Mouse (Mus musculus) right cerebral cortex, postnatal 14 days (tissue): ENCODE measurements around the gene Olfr1253.

ENCODE experiments used
- DNase-seq: peaks from one replicate; pipeline ENCODE4 v3.0.0; 2022

The Olfr1253 gene

GRCm38 (mm10) chr2:89756990-89757389 lies at the start of gene Olfr1253:
Gene Olfr1253 (minus strand): TSS chr2:89757090.
- no peak for DNase-seq

GRCm38 (mm10) chr2:89799583-89799982 lies 42.7 kb upstream of the Olfr1253 start:
- no peak for DNase-seq

GRCm38 (mm10) chr2:89793519-89793918 lies 36.6 kb upstream of the Olfr1253 start, which contains the start of gene Olfr1254:
Gene Olfr1254 (minus strand): TSS chr2:89793619.
- no peak for DNase-seq

GRCm38 (mm10) chr2:89724912-89725311 lies 32.0 kb downstream of the Olfr1253 start, which contains the start of gene Olfr1252:
Gene Olfr1252 (minus strand): TSS chr2:89725012.
- no peak for DNase-seq
